Mouse (Mus musculus): ENCODE results near the gene Lifr.

GRCm38 (mm10) chr15:7061995-7062697, 28.3 kb upstream of the Lifr start:
- TF ChIP-seq CTCF (IDR thresholded peaks at IDR 0.05; ENCODE audit: borderline replicate concordance, insufficient read depth, low read length) (no peak), POLR2A (IDR thresholded peaks at IDR 0.05; ENCODE audit: low read depth, low read length) (no peak)

Data from embryonic fibroblast, embryonic 13.5 days (primary cell).